Mouse (Mus musculus): Measurements from ENCODE around the gene Ugdh. TPM values are rescaled to one million over a fixed set of nuclear protein-coding genes. Genes with fewer than 3 reads are reported as not detected.
A peak's percentile ranks its signal among the peaks of the same experiment; 100 is the strongest.

Ugdh gene
- polyA plus RNA-seq, 1 experiment from 2014 or later: 120 TPM

GRCm38 (mm10) chr5:65391753-65392152 is 44.0 kb downstream of the Ugdh start:
- ATAC-seq (ENCODE audit: insufficient number of reproducible peaks, insufficient read depth, low FRiP score, low read depth): no peak
- H3K4me1 ChIP-seq (ENCODE audit: control insufficient read depth, insufficient read depth, low read length): peaks cover 8% of the 10 kb centered on the region; the same call in 1 of the 2 replicates
- peak overlapping the region; percentile 59 for H3K4me2 ChIP-seq (replicated peaks; ENCODE audit: low read depth, low read length)
- H3K4me3 ChIP-seq (ENCODE audit: low read depth, low read length): peak overlapping the region; percentile 99
- peak overlapping the region; percentile 66 for H3K9ac ChIP-seq (replicated peaks; ENCODE audit: low read depth, low read length)
- H3K27ac ChIP-seq (ENCODE audit: low read length): peak overlapping the region; percentile 66; the same call in 1 of the 2 replicates
- no peaks in the 10 kb centered on the region for H3K27me3 ChIP-seq (ENCODE audit: control insufficient read depth, insufficient read depth, low read length)
- no peaks in the 10 kb centered on the region for H3K9me3 ChIP-seq (ENCODE audit: control insufficient read depth, low read depth, low read length)
- 2% methylated on average over 12 of the region's 12 CpGs for WGBS
- peaks cover 39% of the 10 kb centered on the region for H3K36me3 ChIP-seq (ENCODE audit: control insufficient read depth, insufficient read depth, low read length)

DNA sequence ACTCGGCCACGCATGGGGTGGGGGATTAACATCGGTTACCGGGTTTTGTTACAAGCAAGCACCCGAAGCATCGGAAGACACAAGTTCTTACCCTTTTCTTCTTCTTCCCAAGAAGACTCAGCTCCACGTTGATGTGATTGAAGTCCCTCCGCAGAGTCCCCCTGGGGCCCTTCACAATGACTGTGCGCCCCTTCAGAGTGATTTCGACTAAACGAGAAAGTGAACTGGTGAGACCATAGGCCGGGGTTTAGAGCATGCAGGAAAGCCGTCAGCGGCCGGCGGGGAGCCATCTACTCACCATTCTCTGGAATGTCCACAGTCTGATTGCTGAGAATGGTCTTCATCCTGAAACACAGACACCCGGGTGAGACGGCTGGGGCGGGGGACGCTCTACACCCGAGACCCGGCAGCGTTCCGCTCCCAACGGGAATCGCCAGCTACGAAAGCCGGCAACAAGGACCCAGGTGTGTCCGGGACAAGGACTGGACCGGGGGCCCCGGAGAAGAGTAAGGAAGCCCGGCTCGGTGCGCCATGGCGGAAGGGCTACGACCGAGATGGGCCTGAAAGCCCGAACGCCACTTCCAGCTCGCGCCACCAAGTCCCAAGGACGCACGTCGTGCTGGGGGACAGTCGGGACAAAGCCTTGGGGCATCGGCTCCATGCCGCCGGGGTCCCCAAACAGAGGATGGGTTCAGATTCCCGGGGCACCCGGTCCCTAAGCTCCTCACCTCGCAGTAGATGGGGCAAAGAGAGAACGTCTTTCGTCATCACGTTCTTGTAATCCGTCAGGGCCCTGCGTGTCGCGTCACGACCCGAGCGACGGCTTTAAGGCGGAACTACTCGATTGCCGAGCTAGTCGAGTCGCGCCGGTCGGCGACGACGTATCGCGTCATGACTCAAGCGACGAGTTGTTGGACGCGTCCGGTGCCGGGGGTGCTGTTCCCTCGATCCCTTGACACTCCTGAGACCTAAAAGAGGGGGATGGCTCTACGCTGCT is 44.8 kb downstream of the Ugdh start, which contains the start of the genes Rpl9 and Lias:
Rpl9 (minus strand) TSS at position 797 of the 997 bp plus-strand sequence.
Lias (plus strand) TSS at position 850 of the 997 bp plus-strand sequence.
- Histone ChIP-seq H3K4me2 (replicated peaks; ENCODE audit: low read depth, low read length) (peak within 1 kb of the TSS; percentile 85), H3K27ac (ENCODE audit: low read length) (peak within 1 kb of the TSS; percentile 89), H3K27me3 (ENCODE audit: control insufficient read depth, insufficient read depth, low read length) (no peaks in the 10 kb centered on the region), H3K36me3 (ENCODE audit: control insufficient read depth, insufficient read depth, low read length) (peaks cover 31% of the 10 kb centered on the region), H3K9ac (replicated peaks; ENCODE audit: low read depth, low read length) (peak within 1 kb of the TSS; percentile 99), H3K4me3 (ENCODE audit: low read depth, low read length) (peak within 1 kb of the TSS; percentile 99), H3K4me1 (ENCODE audit: control insufficient read depth, insufficient read depth, low read length) (peaks cover 8% of the 10 kb centered on the region; the same call in 1 of the 2 replicates), H3K9me3 (ENCODE audit: control insufficient read depth, low read depth, low read length) (no peaks in the 10 kb centered on the region)
- peak; percentile 96 for ATAC-seq (ENCODE audit: insufficient number of reproducible peaks, insufficient read depth, low FRiP score, low read depth)
- WGBS: under 1% methylated on average over 81 of the region's 83 CpGs

GRCm38 (mm10) chr5:65387008-65387867 is 48.5 kb downstream of the Ugdh start:
- H3K27me3 ChIP-seq (ENCODE audit: control insufficient read depth, insufficient read depth, low read length): no peaks in the 10 kb centered on the region
- peaks cover 8% of the 10 kb centered on the region; the same call in 1 of the 2 replicates for H3K4me1 ChIP-seq (ENCODE audit: control insufficient read depth, insufficient read depth, low read length)
- H3K27ac ChIP-seq (ENCODE audit: low read length): no peak overlapping the region
- H3K9ac ChIP-seq (replicated peaks; ENCODE audit: low read depth, low read length): no peak overlapping the region
- WGBS: 82% methylated on average over 6 of the region's 6 CpGs
- no peak overlapping the region for H3K4me3 ChIP-seq (ENCODE audit: low read depth, low read length)
- peaks cover 30% of the 10 kb centered on the region for H3K36me3 ChIP-seq (ENCODE audit: control insufficient read depth, insufficient read depth, low read length)
- ATAC-seq (ENCODE audit: insufficient number of reproducible peaks, insufficient read depth, low FRiP score, low read depth): no peak
- no peaks in the 10 kb centered on the region for H3K9me3 ChIP-seq (ENCODE audit: control insufficient read depth, low read depth, low read length)
- no peak overlapping the region for H3K4me2 ChIP-seq (replicated peaks; ENCODE audit: low read depth, low read length)

DNA sequence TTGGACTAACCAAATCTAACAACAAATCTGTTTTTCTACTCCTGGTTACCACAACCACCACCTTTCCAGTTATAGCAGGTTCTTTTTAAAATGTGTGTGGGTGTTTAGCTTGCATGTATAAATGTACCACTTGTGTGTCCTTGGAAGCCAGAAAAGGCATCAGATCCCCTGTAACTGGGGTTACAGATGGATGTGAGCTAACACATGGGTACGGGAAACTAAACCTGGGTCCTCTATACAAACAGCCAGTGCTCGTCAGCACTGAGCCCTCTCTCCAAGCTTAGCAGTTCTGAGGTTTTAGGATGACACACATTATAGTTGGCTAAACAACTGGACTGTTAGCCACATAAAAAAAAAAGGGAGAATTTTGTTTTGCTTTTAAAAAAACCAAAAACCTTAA is 50.0 kb downstream of the Ugdh start:
- H3K9ac ChIP-seq (replicated peaks; ENCODE audit: low read depth, low read length): no peak overlapping the region

DNA sequence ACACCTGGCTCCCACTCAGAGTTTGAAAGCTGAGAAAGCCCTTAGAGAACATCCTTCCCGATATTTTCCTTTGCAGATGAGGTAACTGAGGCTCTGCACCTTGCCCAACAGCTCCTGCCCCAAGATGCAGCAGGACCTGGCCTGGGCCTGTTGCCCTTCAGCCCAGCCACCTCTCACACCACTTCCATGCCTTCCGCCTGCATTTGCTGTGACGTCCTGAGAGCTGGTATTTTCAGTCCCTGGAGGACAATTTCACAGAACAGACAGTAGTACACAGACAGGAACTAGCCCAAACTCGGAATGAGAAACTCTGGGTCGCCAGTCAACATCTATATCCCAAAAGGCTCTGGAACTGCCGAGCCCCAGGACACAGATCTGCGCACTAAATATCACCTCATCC is 61.0 kb downstream of the Ugdh start:
- Histone ChIP-seq H3K27ac (ENCODE audit: low read length) (no peak overlapping the region), H3K4me1 (ENCODE audit: control insufficient read depth, insufficient read depth, low read length) (no peaks in the 10 kb centered on the region), H3K4me2 (replicated peaks; ENCODE audit: low read depth, low read length) (no peak overlapping the region), H3K36me3 (ENCODE audit: control insufficient read depth, insufficient read depth, low read length) (no peaks in the 10 kb centered on the region), H3K4me3 (ENCODE audit: low read depth, low read length) (no peak overlapping the region), H3K27me3 (ENCODE audit: control insufficient read depth, insufficient read depth, low read length) (no peaks in the 10 kb centered on the region), H3K9ac (replicated peaks; ENCODE audit: low read depth, low read length) (no peak overlapping the region), H3K9me3 (ENCODE audit: control insufficient read depth, low read depth, low read length) (no peaks in the 10 kb centered on the region)
- ATAC-seq (ENCODE audit: insufficient number of reproducible peaks, insufficient read depth, low FRiP score, low read depth): no peak
- 81% methylated on average over 7 of the region's 7 CpGs for WGBS

More for the DNA sequence above, 50.0 kb downstream of the Ugdh start:
- H3K36me3 ChIP-seq (ENCODE audit: control insufficient read depth, insufficient read depth, low read length): peaks cover 30% of the 10 kb centered on the region
- no peak overlapping the region for H3K27ac ChIP-seq (ENCODE audit: low read length)
- no peak overlapping the region for H3K4me2 ChIP-seq (replicated peaks; ENCODE audit: low read depth, low read length)
- ATAC-seq (ENCODE audit: insufficient number of reproducible peaks, insufficient read depth, low FRiP score, low read depth): no peak
- no peaks in the 10 kb centered on the region for H3K27me3 ChIP-seq (ENCODE audit: control insufficient read depth, insufficient read depth, low read length)
- no peaks in the 10 kb centered on the region for H3K9me3 ChIP-seq (ENCODE audit: control insufficient read depth, low read depth, low read length)
- WGBS: 61% methylated on average over 2 of the region's 2 CpGs
- no peak overlapping the region for H3K4me3 ChIP-seq (ENCODE audit: low read depth, low read length)
- peaks cover 8% of the 10 kb centered on the region; the same call in 1 of the 2 replicates for H3K4me1 ChIP-seq (ENCODE audit: control insufficient read depth, insufficient read depth, low read length)

DNA sequence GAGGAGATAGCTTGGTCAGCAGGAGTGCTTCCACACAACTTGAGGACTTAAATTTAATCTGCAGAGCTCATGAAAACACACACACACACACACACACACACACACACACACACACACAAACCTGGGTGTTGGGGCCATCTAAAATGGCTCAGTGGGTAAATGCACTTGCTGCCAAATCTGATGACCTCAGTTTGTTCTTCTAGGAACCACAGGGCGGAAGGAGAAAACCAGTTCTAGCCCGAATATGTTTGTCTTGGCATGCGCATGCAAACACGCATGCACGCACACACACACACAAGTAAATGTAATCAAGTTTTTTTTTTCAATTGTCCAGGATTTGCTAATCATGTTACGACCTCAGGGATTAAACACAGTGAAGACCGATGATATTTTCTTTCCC is 64.2 kb downstream of the Ugdh start:
- WGBS: 92% methylated on average over 7 of the region's 7 CpGs
- Histone ChIP-seq H3K9ac (replicated peaks; ENCODE audit: low read depth, low read length) (no peak overlapping the region), H3K4me3 (ENCODE audit: low read depth, low read length) (no peak overlapping the region), H3K9me3 (ENCODE audit: control insufficient read depth, low read depth, low read length) (no peaks in the 10 kb centered on the region), H3K27ac (ENCODE audit: low read length) (no peak overlapping the region), H3K4me1 (ENCODE audit: control insufficient read depth, insufficient read depth, low read length) (no peaks in the 10 kb centered on the region), H3K4me2 (replicated peaks; ENCODE audit: low read depth, low read length) (no peak overlapping the region), H3K36me3 (ENCODE audit: control insufficient read depth, insufficient read depth, low read length) (no peaks in the 10 kb centered on the region), H3K27me3 (ENCODE audit: control insufficient read depth, insufficient read depth, low read length) (no peaks in the 10 kb centered on the region)
- no peak for ATAC-seq (ENCODE audit: insufficient number of reproducible peaks, insufficient read depth, low FRiP score, low read depth)

GRCm38 (mm10) chr5:65367837-65368236 is 67.9 kb downstream of the Ugdh start:
- WGBS: 65% methylated on average over 11 of the region's 11 CpGs
- Histone ChIP-seq H3K4me2 (replicated peaks; ENCODE audit: low read depth, low read length) (no peak overlapping the region), H3K27me3 (ENCODE audit: control insufficient read depth, insufficient read depth, low read length) (no peaks in the 10 kb centered on the region), H3K9ac (replicated peaks; ENCODE audit: low read depth, low read length) (no peak overlapping the region), H3K36me3 (ENCODE audit: control insufficient read depth, insufficient read depth, low read length) (no peaks in the 10 kb centered on the region), H3K4me3 (ENCODE audit: low read depth, low read length) (no peak overlapping the region), H3K4me1 (ENCODE audit: control insufficient read depth, insufficient read depth, low read length) (no peaks in the 10 kb centered on the region), H3K9me3 (ENCODE audit: control insufficient read depth, low read depth, low read length) (no peaks in the 10 kb centered on the region), H3K27ac (ENCODE audit: low read length) (no peak overlapping the region)
- ATAC-seq (ENCODE audit: insufficient number of reproducible peaks, insufficient read depth, low FRiP score, low read depth): no peak
